Mouse (Mus musculus) forebrain, postnatal 0 days (tissue): ENCODE measurements around the gene Gimap8. TPM values are rescaled to one million over a fixed set of nuclear protein-coding genes. Genes with fewer than 3 reads are reported as not detected.

Experiments used
- ATAC-seq: fragments of 200-750 bp; cut with Nextera tagmentation; 2 replicates; pipeline ENCODE4 v1.8.0; 2017; ENCODE audit warnings: mild to moderate bottlenecking, moderate library complexity
- DNase-seq: peaks from one replicate; pipeline ENCODE4 v3.0.0-alpha.2; 2015
- H3K27ac ChIP-seq: fragments of 300-500 bp; sonication (generic); 2 replicates; pipeline ENCODE4 v1.5.1; 2014; ENCODE audit warnings: low read depth, mild to moderate bottlenecking, antibody characterized with exemption, low read length, moderate library complexity, mixed read lengths
- H3K27me3 ChIP-seq: fragments of 300-500 bp; sonication (generic); 2 replicates; pipeline ENCODE4 v1.6.1; 2014; ENCODE audit warnings: mild to moderate bottlenecking, low read length, mixed read lengths; ENCODE audit not compliant: insufficient read depth
- H3K36me3 ChIP-seq: fragments of 300-500 bp; sonication (generic); 2 replicates; pipeline ENCODE4 v1.6.1; 2014; ENCODE audit warnings: mild to moderate bottlenecking, moderate library complexity; ENCODE audit not compliant: insufficient read depth
- H3K4me1 ChIP-seq: fragments of 300-500 bp; sonication (generic); 2 replicates; pipeline ENCODE4 v1.6.1; 2014; ENCODE audit warnings: antibody characterized with exemption; ENCODE audit not compliant: insufficient read depth
- H3K4me2 ChIP-seq: fragments of 300-500 bp; sonication (generic); 2 replicates; pipeline ENCODE4 v1.6.1; 2014; ENCODE audit warnings: low read depth, mild to moderate bottlenecking, moderate library complexity
- H3K4me3 ChIP-seq: fragments of 300-500 bp; sonication (generic); 2 replicates; pipeline ENCODE4 v1.5.1; 2014; ENCODE audit warnings: low read depth, low read length, mixed read lengths
- H3K9ac ChIP-seq: fragments of 300-500 bp; sonication (generic); 2 replicates; pipeline ENCODE4 v1.6.1; 2014; ENCODE audit warnings: mild to moderate bottlenecking
- H3K9me3 ChIP-seq: fragments of 300-500 bp; sonication (generic); 2 replicates; pipeline ENCODE4 v1.6.1; 2016; ENCODE audit warnings: low read length
- CTCF ChIP-seq: sonication (generic); IDR thresholded peaks from 2 replicates; pipeline ENCODE4 v1.5.1; 2016; ENCODE audit warnings: antibody characterized with exemption, control low read depth, low read depth
- WGBS: fragments of 180-500 bp; shearing (Covaris S2); extraction: QIAGEN DNeasy Blood & Tissue Kit; methylation state at CpG from one replicate; pipeline ENCODE4 v1.1.7; 2014; 5-methylcytosine and 5-hydroxymethylcytosine counted together
- polyA plus RNA-seq: library from polyadenylated mRNA; unstranded; fragments of >200 nt; fragmentation: Nextera tagmentation; extraction: Ambion mirVana; gene quantifications from 2 replicates; pipeline ENCODE4 v1.2.1, GENCODE M21; 2015
- total RNA-seq: library from RNA; depleted of rRNA; stranded (reverse); fragments of >200 nt; gene quantifications from 2 replicates; pipeline ENCODE4 v1.2.3, GENCODE M21; 2014

Gene Gimap8
- total and polyA plus RNA-seq, 2 experiments from 2014 or later: 0.46 to 2.2 TPM

- no peak for ATAC-seq
- WGBS: 72% methylated on average over 6 of the region's 6 CpGs
Observed at GRCm38 (mm10) chr6:48637811-48638500, 9.1 kb upstream of the Gimap8 start.

GRCm38 (mm10) chr6:48638553-48638952, 8.5 kb upstream of the Gimap8 start:
- ATAC-seq (no peak), DNase-seq (no peak)
- H3K36me3 ChIP-seq: no peaks in the 10 kb centered on the region
- no peak overlapping the region for H3K4me3 ChIP-seq
- no peaks in the 10 kb centered on the region for H3K9me3 ChIP-seq
- no peak overlapping the region for H3K27ac ChIP-seq
- H3K9ac ChIP-seq: no peak overlapping the region
- no peak for TF ChIP-seq CTCF
- no peaks in the 10 kb centered on the region for H3K27me3 ChIP-seq
- H3K4me2 ChIP-seq: no peak overlapping the region
- WGBS: 60% methylated on average over 2 of the region's 2 CpGs
- no peaks in the 10 kb centered on the region for H3K4me1 ChIP-seq

More at GRCm38 (mm10) chr6:48637811-48638500, 9.1 kb upstream of the Gimap8 start:
- TF ChIP-seq CTCF: no peak
- Histone ChIP-seq H3K9ac (no peak overlapping the region), H3K4me1 (no peaks in the 10 kb centered on the region), H3K4me2 (no peak overlapping the region), H3K36me3 (no peaks in the 10 kb centered on the region), H3K9me3 (no peaks in the 10 kb centered on the region), H3K27me3 (no peaks in the 10 kb centered on the region), H3K4me3 (no peak overlapping the region), H3K27ac (no peak overlapping the region)
- DNase-seq: no peak

GRCm38 (mm10) chr6:48641391-48641790, 5.6 kb upstream of the Gimap8 start:
- Histone ChIP-seq H3K9me3 (no peaks in the 10 kb centered on the region), H3K27ac (no peak overlapping the region), H3K36me3 (no peaks in the 10 kb centered on the region), H3K9ac (no peak overlapping the region), H3K4me1 (no peaks in the 10 kb centered on the region), H3K4me2 (no peak overlapping the region), H3K27me3 (no peaks in the 10 kb centered on the region), H3K4me3 (no peak overlapping the region)
- DNase-seq: no peak
- ATAC-seq: no peak
- 77% methylated on average over 6 of the region's 6 CpGs for WGBS
- no peak for TF ChIP-seq CTCF

- 19% methylated on average over 4 of the region's 4 CpGs for WGBS
- Histone ChIP-seq H3K4me1 (no peaks in the 10 kb centered on the region), H3K27ac (no peak overlapping the region), H3K9ac (no peak overlapping the region), H3K4me3 (no peak overlapping the region), H3K36me3 (no peaks in the 10 kb centered on the region), H3K27me3 (no peaks in the 10 kb centered on the region), H3K4me2 (no peak overlapping the region), H3K9me3 (no peaks in the 10 kb centered on the region)
- TF ChIP-seq CTCF: peak; percentile 74
- ATAC-seq: peak; percentile 61
- peak; percentile 83 for DNase-seq
Observed at GRCm38 (mm10) chr6:48642764-48643292, 4.2 kb upstream of the Gimap8 start.

- peak; percentile 87 for TF ChIP-seq CTCF
- Histone ChIP-seq H3K4me2 (no peak overlapping the region), H3K36me3 (no peaks in the 10 kb centered on the region), H3K9ac (no peak overlapping the region), H3K4me1 (no peaks in the 10 kb centered on the region), H3K9me3 (no peaks in the 10 kb centered on the region), H3K27me3 (no peaks in the 10 kb centered on the region), H3K4me3 (no peak overlapping the region), H3K27ac (no peak overlapping the region)
- DNase-seq (peak; percentile 77), ATAC-seq (peak; percentile 53; the same call in 1 of the 2 replicates)
- 13% methylated on average over 12 of the region's 12 CpGs for WGBS
Observed at GRCm38 (mm10) chr6:48645660-48646308, 1.2 kb upstream of the Gimap8 start.

- no peak for DNase-seq
- Histone ChIP-seq H3K4me1 (no peaks in the 10 kb centered on the region), H3K27me3 (no peaks in the 10 kb centered on the region), H3K4me3 (no peak overlapping the region), H3K9ac (no peak overlapping the region), H3K9me3 (no peaks in the 10 kb centered on the region), H3K4me2 (no peak overlapping the region), H3K27ac (no peak overlapping the region), H3K36me3 (no peaks in the 10 kb centered on the region)
- TF ChIP-seq CTCF: no peak
- no peak for ATAC-seq
- 85% methylated on average over 4 of the region's 4 CpGs for WGBS
Observed at GRCm38 (mm10) chr6:48646309-48646690, 734 bp upstream of the Gimap8 start.

- Histone ChIP-seq H3K4me1 (no peaks in the 10 kb centered on the region), H3K36me3 (no peaks in the 10 kb centered on the region), H3K9me3 (no peaks in the 10 kb centered on the region), H3K4me2 (no peak overlapping the region), H3K27ac (no peak overlapping the region), H3K4me3 (no peak overlapping the region), H3K9ac (no peak overlapping the region), H3K27me3 (no peaks in the 10 kb centered on the region)
- TF ChIP-seq CTCF: no peak
- DNase-seq (no peak), ATAC-seq (no peak)
- WGBS: 91% methylated on average over 2 of the region's 2 CpGs
Observed at GRCm38 (mm10) chr6:48647611-48648010, 577 bp downstream of the Gimap8 start.
